In the genomic region with DNA sequence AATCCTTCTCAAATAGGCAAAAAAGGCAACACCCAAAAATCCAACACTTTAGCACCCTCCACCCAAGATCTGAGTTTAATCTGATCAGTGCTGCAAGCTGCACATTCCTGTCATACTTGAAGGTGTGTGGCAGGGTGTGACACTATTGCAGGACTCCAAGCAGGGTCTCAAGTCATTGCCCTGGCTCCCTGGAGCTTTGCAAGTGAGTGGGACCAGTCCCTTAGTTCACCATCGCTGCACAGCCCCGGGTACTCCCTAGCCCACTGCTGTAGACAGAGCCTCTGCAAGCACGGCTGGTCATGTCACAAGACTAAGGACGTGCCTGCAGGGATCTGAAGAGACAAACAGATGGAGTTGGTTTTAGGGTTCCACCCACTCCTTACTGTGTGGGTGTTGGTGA, we compare ENCODE assay signal across 29 mouse cellular contexts.
DNase-seq lines count a peak whose midpoint lies in the region; ATAC-seq lines count a peak whose summit lies in the region.
"Had no signal": no experiment of that assay in that cellular context is flagged by ENCODE, and none has a peak within 500 bp of the region (broad histone marks: within the 10 kb centered on the region; RNA-seq: fewer than 3 reads in every experiment).

No protein-coding gene starts in this region.

- H3K4me3 ChIP-seq in heart, embryonic 10.5 days = no peak overlapping the region
- H3K4me3 ChIP-seq in lung, embryonic 16.5 days (ENCODE audit: low read length) = no peak overlapping the region
- H3K4me3 ChIP-seq in forebrain, embryonic 10.5 days = no peak overlapping the region
- H3K4me3 ChIP-seq: erythroblast, embryonic 14.5 days; forebrain, embryonic 13.5 days; midbrain, embryonic 10.5 days; midbrain, embryonic 15.5 days; neural tube, embryonic 15.5 days had no signal

- peaks cover 50% of the 10 kb centered on the region for H3K4me1 ChIP-seq in heart, embryonic 10.5 days
- H3K4me1 ChIP-seq in lung, embryonic 16.5 days (replicated peaks; ENCODE audit: control insufficient read depth, insufficient read depth, low read length) = 0 out of 2 replicates have a peak, but pooled peaks cover 4% of the 10 kb centered on the region
- peaks cover 20% of the 10 kb centered on the region for H3K4me1 ChIP-seq in forebrain, embryonic 10.5 days

- 56% methylated on average over 4 of the region's 4 CpGs for WGBS in heart, embryonic 10.5 days
- 62% methylated on average over 4 of the region's 4 CpGs for WGBS in lung, embryonic 16.5 days
- WGBS in forebrain, embryonic 10.5 days = 85% methylated on average over 4 of the region's 4 CpGs

- no peaks in the 10 kb centered on the region for H3K9me3 ChIP-seq in heart, embryonic 10.5 days
- H3K9me3 ChIP-seq in lung, embryonic 16.5 days (ENCODE audit: control insufficient read depth, low read length) = no peaks in the 10 kb centered on the region
- H3K9me3 ChIP-seq in forebrain, embryonic 10.5 days = no peaks in the 10 kb centered on the region
- H3K9me3 ChIP-seq: midbrain, embryonic 15.5 days; neural tube, embryonic 15.5 days had no signal

- no peak overlapping the region for H3K4me2 ChIP-seq in lung, embryonic 16.5 days (ENCODE audit: low read depth, low read length)
- H3K4me2 ChIP-seq: forebrain, embryonic 13.5 days; midbrain, embryonic 15.5 days; neural tube, embryonic 15.5 days had no signal

- H3K36me3 ChIP-seq in heart, embryonic 10.5 days = peaks cover 5% of the 10 kb centered on the region; the same call in 1 of the 2 replicates
- no peaks in the 10 kb centered on the region for H3K36me3 ChIP-seq in lung, embryonic 16.5 days (ENCODE audit: control insufficient read depth, insufficient read depth, low read length)
- no peaks in the 10 kb centered on the region for H3K36me3 ChIP-seq in forebrain, embryonic 10.5 days (replicated peaks)
- H3K36me3 ChIP-seq: midbrain, embryonic 10.5 days; midbrain, embryonic 15.5 days; neural tube, embryonic 15.5 days had no signal

- H3K9ac ChIP-seq in lung, embryonic 16.5 days (ENCODE audit: low read length) = no peak overlapping the region
- H3K9ac ChIP-seq: forebrain, embryonic 13.5 days; liver, embryonic 14.5 days; midbrain, embryonic 15.5 days; neural tube, embryonic 15.5 days had no signal

- peak; percentile 32; the same call in 1 of the 2 replicates for ATAC-seq in lung, embryonic 16.5 days (ENCODE audit: low read depth)
- ATAC-seq: activated CD4-positive, CD25-positive, alpha-beta regulatory T cell, adult 4 months; forebrain, embryonic 13.5 days; hindbrain, embryonic 16.5 days; midbrain, embryonic 15.5 days had no signal

- DNase-seq in heart, embryonic 10.5 days (ENCODE audit: low spot score) = no peak
- no peak for DNase-seq in heart, postnatal 4 days
- no peak for DNase-seq in lung, postnatal 36 days
- DNase-seq in ZHBTc4 (ENCODE audit: low read depth, low spot score) = peak; percentile 63
- no peak for DNase-seq in T-cell, adult 2 months (ENCODE audit: low spot score)
- no peak for DNase-seq in forebrain, embryonic 10.5 days (ENCODE audit: extremely low spot score, low spot score)
- DNase-seq: adrenal gland, adult 2 months; adrenal gland, postnatal 36 days; B cell, adult 2 months; cerebellum, adult 18-20 months; cerebellum, postnatal 10 days; heart, postnatal 14 days; kidney, adult 18-20 months; layer of hippocampus, adult 9-11 months; liver; lung, adult 2 months; lung, postnatal 14 days; thymus, adult 18-20 months; thymus, postnatal 36 days had no signal

- no peaks in the 10 kb centered on the region for H3K27me3 ChIP-seq in heart, embryonic 10.5 days (ENCODE audit: insufficient read depth, poor library complexity, severe bottlenecking)
- H3K27me3 ChIP-seq in lung, embryonic 16.5 days (ENCODE audit: control insufficient read depth, insufficient read depth, low read depth, low read length) = no peaks in the 10 kb centered on the region
- H3K27me3 ChIP-seq in forebrain, embryonic 10.5 days (ENCODE audit: poor library complexity, severe bottlenecking) = no peaks in the 10 kb centered on the region
- H3K27me3 ChIP-seq: forebrain, embryonic 13.5 days; midbrain, embryonic 15.5 days; neural tube, embryonic 15.5 days had no signal

- H3K27ac ChIP-seq in heart, embryonic 10.5 days = peak overlapping the region; percentile 72
- no peak overlapping the region for H3K27ac ChIP-seq in lung, embryonic 16.5 days (ENCODE audit: low read length)
- H3K27ac ChIP-seq in forebrain, embryonic 10.5 days = no peak overlapping the region
- H3K27ac ChIP-seq: forebrain, embryonic 13.5 days; liver, embryonic 14.5 days; midbrain, embryonic 10.5 days; midbrain, embryonic 15.5 days; neural tube, embryonic 15.5 days; stomach, postnatal 0 days had no signal
